Mouse (Mus musculus) thymus, adult 2 months (tissue): ENCODE data around the gene Tns4. TPM values are rescaled to one million over a fixed set of nuclear protein-coding genes. Genes with fewer than 3 reads are reported as not detected.

ENCODE experiments used
- DNase-seq: peaks from one replicate; pipeline ENCODE4 v3.0.0; 2021
- H3K27ac ChIP-seq: fragments of 200-500 bp; 2 replicates; pipeline ENCODE4 v1.5.1; 2012; ENCODE audit warnings: low read length, control low read depth; ENCODE audit not compliant: control insufficient read depth, insufficient read depth
- H3K27me3 ChIP-seq: fragments of 200-500 bp; 2 replicates; pipeline ENCODE4 v1.6.1; 2012; ENCODE audit warnings: mild to moderate bottlenecking, low read length, moderate library complexity, mixed read lengths; ENCODE audit not compliant: control insufficient read depth, insufficient read depth
- H3K36me3 ChIP-seq: fragments of 200-500 bp; 2 replicates; pipeline ENCODE4 v1.6.1; 2012; ENCODE audit warnings: mild to moderate bottlenecking, low read length, moderate library complexity; ENCODE audit not compliant: control insufficient read depth, insufficient read depth
- H3K4me1 ChIP-seq: fragments of 200-500 bp; replicated peaks from 2 replicates; pipeline ENCODE4 v1.6.1; 2012; ENCODE audit warnings: low read length; ENCODE audit not compliant: control insufficient read depth, insufficient read depth
- H3K4me3 ChIP-seq: fragments of 200-500 bp; 2 replicates; pipeline ENCODE4 v1.5.1; 2012; ENCODE audit warnings: mild to moderate bottlenecking, low read length, control low read depth, moderate library complexity; ENCODE audit not compliant: control insufficient read depth, insufficient read depth
- CTCF ChIP-seq: fragments of 200-500 bp; IDR thresholded peaks from 2 replicates; pipeline ENCODE4 v1.5.1; 2012; ENCODE audit warnings: mild to moderate bottlenecking, control low read depth, low read length, moderate library complexity, borderline replicate concordance; ENCODE audit not compliant: control insufficient read depth, poor library complexity, insufficient read depth; ENCODE audit errors: extremely low read depth
- POLR2A ChIP-seq: fragments of 200-500 bp; IDR thresholded peaks from 2 replicates; pipeline ENCODE4 v1.6.1; 2012; ENCODE audit warnings: mild to moderate bottlenecking, low read length, control low read depth, moderate library complexity; ENCODE audit not compliant: control insufficient read depth, poor library complexity, insufficient read depth; ENCODE audit errors: extremely low read depth
- WGBS: fragments of 180-500 bp; shearing (Covaris S2); methylation state at CpG from one replicate; pipeline ENCODE4 v1.1.7; 2018; 5-methylcytosine and 5-hydroxymethylcytosine counted together
- polyA plus RNA-seq: library from polyadenylated mRNA; depleted of rRNA; stranded (reverse); fragments of >200 nt; gene quantifications from 2 replicates; pipeline ENCODE4 v1.2.3, GENCODE M21; 2012

Tns4 gene
- polyA plus RNA-seq, 1 experiment = 7.5 TPM

DNA sequence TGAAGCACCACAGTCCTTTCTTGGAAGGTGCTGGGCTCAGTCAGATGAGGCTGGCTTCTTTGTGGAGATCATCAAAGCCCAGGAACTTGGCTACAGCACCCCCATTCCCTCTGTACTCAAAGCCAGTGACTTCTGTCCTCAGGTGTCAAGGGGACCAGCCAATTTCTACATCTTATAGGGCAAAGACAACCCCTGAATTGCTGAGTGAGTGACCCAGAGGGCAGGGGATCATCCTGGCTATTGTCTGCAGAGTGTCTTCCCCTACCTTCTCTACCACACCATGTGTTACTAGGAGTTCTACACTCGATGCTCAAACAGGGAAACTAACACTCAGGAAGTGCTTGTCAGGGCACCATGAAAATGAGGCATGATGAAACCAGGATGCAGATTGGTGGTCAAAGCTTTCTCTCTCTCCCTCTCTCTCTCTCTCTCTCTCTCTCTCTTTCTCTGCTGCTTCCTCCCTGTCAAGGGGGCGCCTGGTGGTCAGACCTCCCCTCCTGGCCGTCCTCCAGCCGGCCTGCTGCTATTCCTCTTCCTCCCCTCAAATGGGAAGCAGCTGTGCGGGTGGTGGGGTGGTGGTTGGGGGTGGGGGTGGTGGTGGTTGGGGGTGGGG is 44.3 kb upstream of the Tns4 start:
- WGBS = 9% methylated on average over 4 of the region's 5 CpGs
- no peaks in the 10 kb centered on the region for H3K27me3 ChIP-seq

DNA sequence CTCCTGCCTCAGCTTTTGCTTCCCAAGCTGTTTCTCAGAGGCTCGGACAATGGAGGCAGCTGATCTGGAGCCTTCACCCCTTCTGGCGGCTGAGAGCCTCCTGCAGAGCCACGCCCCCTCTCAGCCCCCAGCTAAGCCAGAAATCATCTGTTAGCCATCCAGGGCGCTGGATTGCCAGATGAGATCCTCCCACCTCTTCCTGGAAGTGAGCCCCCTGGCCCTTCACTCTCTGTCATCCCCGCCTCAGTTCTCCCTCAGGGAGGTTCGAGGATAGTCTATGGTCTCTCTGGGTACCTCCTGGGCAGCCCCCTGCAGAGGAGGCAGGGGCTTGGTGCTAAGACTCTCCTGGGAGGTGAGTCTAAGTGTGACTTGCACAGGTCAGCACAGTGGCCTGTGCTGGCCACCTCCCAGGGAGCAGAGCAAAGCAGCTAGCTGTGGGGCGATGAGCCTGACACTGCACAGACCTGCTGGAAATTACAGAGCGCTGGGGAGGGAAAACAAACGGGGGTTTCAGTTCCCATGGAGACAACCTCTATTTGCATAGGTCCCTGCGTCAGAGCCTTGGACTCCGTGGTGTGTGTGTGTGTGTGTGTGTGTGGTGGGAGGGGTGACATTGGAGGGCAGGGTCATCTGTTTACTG is 43.1 kb upstream of the Tns4 start:
- H3K36me3 ChIP-seq = no peaks in the 10 kb centered on the region
- peaks cover 61% of the 10 kb centered on the region for H3K4me1 ChIP-seq
- TF ChIP-seq POLR2A = no peak
- TF ChIP-seq CTCF = no peak
- H3K27ac ChIP-seq = no peak overlapping the region
- no peaks in the 10 kb centered on the region for H3K27me3 ChIP-seq
- DNase-seq = no peak
- no peak overlapping the region for H3K4me3 ChIP-seq
- 46% methylated on average over 11 of the region's 11 CpGs for WGBS

More for the DNA sequence above, 44.3 kb upstream of the Tns4 start:
- peak overlapping the region; percentile 8; the same call in 1 of the 2 replicates for H3K27ac ChIP-seq
- no peak for DNase-seq
- no peak for TF ChIP-seq POLR2A
- TF ChIP-seq CTCF = no peak
- H3K4me1 ChIP-seq = peaks cover 57% of the 10 kb centered on the region
- H3K36me3 ChIP-seq = no peaks in the 10 kb centered on the region
- no peak overlapping the region for H3K4me3 ChIP-seq

DNA sequence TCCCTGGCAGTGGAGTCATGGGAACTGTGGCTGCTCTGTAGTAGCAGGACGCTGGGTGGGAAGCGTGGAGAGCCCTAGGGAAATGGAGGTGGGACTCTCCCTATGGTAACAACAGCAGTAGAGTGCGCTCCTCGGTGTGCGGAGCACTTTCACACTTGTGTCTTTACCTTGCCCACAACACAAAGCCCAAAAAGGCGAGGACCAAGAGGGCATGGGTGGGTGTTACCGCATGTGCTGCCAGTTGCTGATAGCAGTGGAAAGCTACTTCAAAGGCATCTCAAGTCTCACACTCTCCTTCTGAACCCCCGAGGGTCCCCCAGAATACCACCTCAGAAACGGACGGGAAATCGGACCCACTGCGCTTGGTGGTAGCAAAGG is 42.3 kb upstream of the Tns4 start:
- no peaks in the 10 kb centered on the region for H3K27me3 ChIP-seq
- H3K27ac ChIP-seq = no peak overlapping the region
- 48% methylated on average over 12 of the region's 12 CpGs for WGBS
- TF ChIP-seq POLR2A (no peak), CTCF (no peak)
- peaks cover 61% of the 10 kb centered on the region for H3K4me1 ChIP-seq
- DNase-seq = no peak
- no peak overlapping the region for H3K4me3 ChIP-seq
- H3K36me3 ChIP-seq = no peaks in the 10 kb centered on the region

DNA sequence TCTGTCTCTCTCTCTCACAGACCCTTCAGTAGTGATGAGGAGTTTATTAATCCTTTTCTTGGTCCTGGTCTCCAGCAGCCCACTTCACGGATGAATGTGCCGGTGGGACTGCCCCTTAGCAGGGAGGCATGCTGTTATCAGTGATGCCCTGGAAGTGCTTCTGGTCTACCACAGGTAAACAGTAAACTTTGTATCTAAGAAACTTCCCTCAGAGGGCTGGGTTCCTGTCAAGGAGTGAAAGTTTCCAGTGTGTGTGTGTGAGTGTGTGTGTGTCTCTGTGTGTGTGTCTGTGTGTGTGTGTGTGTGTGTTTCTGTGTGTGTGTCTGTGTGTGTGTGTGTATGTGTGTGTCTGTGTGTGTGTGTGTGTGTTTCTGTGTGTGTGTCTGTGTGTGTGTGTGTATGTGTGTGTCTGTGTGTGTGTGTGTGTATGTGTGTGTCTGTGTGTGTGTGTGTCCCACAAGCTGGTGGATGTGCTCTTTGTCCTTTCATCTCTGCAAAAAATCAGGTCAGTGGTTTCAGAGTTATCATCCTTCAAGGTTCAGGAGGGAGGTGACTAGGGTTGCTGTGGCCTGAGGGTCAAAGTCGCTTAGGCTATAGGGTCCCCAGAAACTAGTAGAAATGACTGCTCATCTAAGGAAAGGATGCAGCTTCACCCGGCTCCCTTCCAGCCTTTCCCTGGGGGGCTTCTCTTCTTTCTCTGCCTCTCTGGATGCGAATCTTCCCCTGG is 41.8 kb upstream of the Tns4 start:
- Histone ChIP-seq H3K27ac (no peak overlapping the region), H3K27me3 (no peaks in the 10 kb centered on the region), H3K4me3 (no peak overlapping the region), H3K36me3 (no peaks in the 10 kb centered on the region), H3K4me1 (peaks cover 66% of the 10 kb centered on the region)
- 71% methylated on average over 5 of the region's 5 CpGs for WGBS
- no peak for DNase-seq
- TF ChIP-seq CTCF (no peak), POLR2A (no peak)

DNA sequence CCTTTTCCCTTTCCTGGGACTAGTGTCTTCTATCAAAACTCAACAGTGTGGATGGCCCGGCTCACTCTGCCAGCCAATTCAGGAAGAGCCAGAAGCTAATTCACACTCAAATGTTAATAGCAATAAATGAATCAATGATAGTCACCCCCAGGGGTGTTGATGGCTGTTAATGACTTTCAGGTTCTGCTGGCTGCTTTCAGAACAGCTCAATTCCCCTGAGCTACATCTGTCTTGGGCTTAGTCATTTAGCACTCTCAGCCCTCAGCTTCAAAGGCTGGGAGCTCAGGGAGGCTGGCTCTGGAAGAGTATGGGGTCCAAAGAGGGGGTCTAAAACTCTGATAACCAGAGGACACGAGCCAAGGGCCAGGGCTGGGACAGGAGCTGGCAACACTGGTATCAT is 40.2 kb upstream of the Tns4 start:
- H3K36me3 ChIP-seq = no peaks in the 10 kb centered on the region
- H3K4me1 ChIP-seq = peaks cover 67% of the 10 kb centered on the region
- H3K4me3 ChIP-seq = no peak overlapping the region
- TF ChIP-seq POLR2A = no peak
- TF ChIP-seq CTCF = no peak
- no peak overlapping the region for H3K27ac ChIP-seq
- WGBS = 89% methylated on average over 2 of the region's 2 CpGs
- no peak for DNase-seq
- H3K27me3 ChIP-seq = no peaks in the 10 kb centered on the region

DNA sequence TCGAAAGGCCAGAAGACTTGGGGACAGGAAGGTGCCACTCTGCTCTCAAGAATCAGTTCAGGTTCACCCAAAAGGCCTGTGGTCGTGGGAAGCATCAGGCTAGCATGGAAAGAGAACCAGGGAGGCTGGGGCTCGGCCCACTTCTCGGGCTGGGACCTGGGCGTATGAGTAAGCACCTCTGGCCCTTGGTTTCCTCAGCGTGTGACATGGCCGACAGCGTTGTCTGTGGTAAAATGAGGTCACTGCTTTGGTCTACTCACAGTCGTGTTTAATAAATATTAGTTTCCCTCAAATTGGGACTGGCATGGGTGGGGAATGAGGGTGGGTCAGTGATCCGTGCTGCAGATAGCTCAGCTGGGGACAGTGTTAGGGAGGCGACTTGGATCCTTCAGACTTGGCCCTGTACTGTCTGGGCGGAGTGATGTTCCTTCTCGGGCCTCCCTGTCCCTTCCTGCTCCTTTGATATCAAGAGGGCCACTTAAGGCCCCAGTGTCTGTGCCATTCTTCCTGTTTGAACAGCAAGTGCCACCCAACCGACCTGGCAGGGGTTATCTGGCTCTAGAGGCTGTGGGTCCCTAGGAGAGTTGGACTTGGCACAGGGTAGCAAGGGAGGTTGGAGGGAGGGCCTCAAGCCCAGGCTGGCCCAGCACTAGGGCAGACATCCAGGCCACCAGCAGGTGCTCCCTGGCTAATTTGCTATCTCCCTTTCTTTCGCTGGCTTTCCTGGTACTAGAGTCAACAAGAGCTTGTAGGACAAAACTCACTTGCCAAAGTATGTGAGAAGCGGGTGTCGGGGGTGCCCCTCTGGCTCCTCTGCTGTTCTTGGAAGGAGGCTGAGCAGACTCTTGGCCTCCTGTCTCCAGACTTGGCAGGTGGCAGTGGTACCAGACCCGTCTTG is 38.9 kb upstream of the Tns4 start:
- TF ChIP-seq CTCF = no peak
- TF ChIP-seq POLR2A = no peak
- 81% methylated on average over 18 of the region's 18 CpGs for WGBS
- DNase-seq = no peak
- Histone ChIP-seq H3K27me3 (no peaks in the 10 kb centered on the region), H3K36me3 (no peaks in the 10 kb centered on the region), H3K27ac (no peak overlapping the region), H3K4me3 (no peak overlapping the region), H3K4me1 (peaks cover 57% of the 10 kb centered on the region)
